Mouse (Mus musculus) hindbrain, embryonic 12.5 days (tissue): Measurements from ENCODE around the gene Olfr169. TPM values are rescaled to one million over a fixed set of nuclear protein-coding genes. Genes with fewer than 3 reads are reported as not detected.
"Not testable (repeated sequence)": the region's sequence is repeated elsewhere in the genome, so short reads cannot be mapped to it uniquely, and the experiment has no call there.

Source experiments
- ATAC-seq: fragments of 200-750 bp; cut with Nextera tagmentation; 2 replicates; pipeline ENCODE4 v1.8.0; 2017; ENCODE audit warnings: moderate TSS enrichment; ENCODE audit not compliant: low FRiP score
- H3K27ac ChIP-seq: fragments of 300-500 bp; sonication (generic); 2 replicates; pipeline ENCODE4 v1.5.1; 2016; ENCODE audit warnings: mild to moderate bottlenecking
- H3K27me3 ChIP-seq: fragments of 300-500 bp; sonication (generic); 2 replicates; pipeline ENCODE4 v1.6.1; 2016; ENCODE audit warnings: mild to moderate bottlenecking
- H3K36me3 ChIP-seq: fragments of 300-500 bp; sonication (generic); 2 replicates; pipeline ENCODE4 v1.6.1; 2016; ENCODE audit warnings: mild to moderate bottlenecking
- H3K4me1 ChIP-seq: fragments of 300-500 bp; sonication (generic); 2 replicates; pipeline ENCODE4 v1.6.1; 2016
- H3K4me2 ChIP-seq: fragments of 300-500 bp; sonication (generic); replicated peaks from 2 replicates; pipeline ENCODE4 v1.6.1; 2016; ENCODE audit warnings: mild to moderate bottlenecking
- H3K4me3 ChIP-seq: fragments of 300-500 bp; sonication (generic); 2 replicates; pipeline ENCODE4 v1.5.1; 2016; ENCODE audit warnings: mild to moderate bottlenecking
- H3K9ac ChIP-seq: fragments of 300-500 bp; sonication (generic); 2 replicates; pipeline ENCODE4 v1.6.1; 2016; ENCODE audit warnings: mild to moderate bottlenecking, moderate library complexity
- H3K9me3 ChIP-seq: fragments of 300-500 bp; sonication (generic); replicated peaks from 2 replicates; pipeline ENCODE4 v1.6.1; 2016; ENCODE audit warnings: mild to moderate bottlenecking
- WGBS: fragments of 180-500 bp; shearing (Covaris S2); methylation state at CpG from one replicate; pipeline ENCODE4 v1.1.7; 2016; 5-methylcytosine and 5-hydroxymethylcytosine counted together
- polyA plus RNA-seq: library from polyadenylated mRNA; unstranded; fragments of >200 nt; fragmentation: Nextera tagmentation; extraction: Ambion mirVana; gene quantifications from 2 replicates; pipeline ENCODE4 v1.2.1, GENCODE M21; 2016

The Olfr169 gene
- polyA plus RNA-seq = not detected in 2 replicates

GRCm38 (mm10) chr16:19571709-19572108 is at the start of gene Olfr169:
Gene Olfr169, minus strand, starts transcription at chr16:19571809.
- H3K9ac ChIP-seq, H3K36me3 ChIP-seq, ATAC-seq, H3K4me2 ChIP-seq, H3K9me3 ChIP-seq, H3K4me1 ChIP-seq, H3K27me3 ChIP-seq, H3K27ac ChIP-seq, H3K4me3 ChIP-seq: not testable (repeated sequence)
- WGBS = 99% methylated on average over 2 of the region's 2 CpGs

- H3K9me3 ChIP-seq, H3K36me3 ChIP-seq, H3K9ac ChIP-seq, H3K4me2 ChIP-seq, H3K4me3 ChIP-seq, H3K4me1 ChIP-seq, H3K27me3 ChIP-seq, ATAC-seq, H3K27ac ChIP-seq: not testable (repeated sequence)
- 86% methylated on average over 2 of the region's 2 CpGs for WGBS
Measured at GRCm38 (mm10) chr16:19611782-19612181, 40.2 kb upstream of the Olfr169 start, which contains the start of gene Olfr170. Gene Olfr170, minus strand, starts transcription at chr16:19611882.

- no peaks in the 10 kb centered on the region for H3K4me1 ChIP-seq
- WGBS = 74% methylated on average over 2 of the region's 2 CpGs
- H3K4me3 ChIP-seq = no peak overlapping the region
- ATAC-seq = no peak
- no peaks in the 10 kb centered on the region for H3K27me3 ChIP-seq
- no peaks in the 10 kb centered on the region for H3K36me3 ChIP-seq
- no peak overlapping the region for H3K27ac ChIP-seq
- no peak overlapping the region for H3K9ac ChIP-seq
- H3K4me2 ChIP-seq = no peak overlapping the region
- no peaks in the 10 kb centered on the region for H3K9me3 ChIP-seq
Measured at GRCm38 (mm10) chr16:19603166-19603565, 31.6 kb upstream of the Olfr169 start.

- not testable (repeated sequence) for H3K4me1 ChIP-seq, H3K4me3 ChIP-seq, ATAC-seq, H3K36me3 ChIP-seq, H3K9ac ChIP-seq, H3K4me2 ChIP-seq, H3K9me3 ChIP-seq, H3K27me3 ChIP-seq, H3K27ac ChIP-seq
- WGBS = 88% methylated on average over 7 of the region's 7 CpGs
Measured at GRCm38 (mm10) chr16:19553429-19553828, 18.2 kb downstream of the Olfr169 start.

GRCm38 (mm10) chr16:19552246-19552645 is 19.4 kb downstream of the Olfr169 start:
- 95% methylated on average over 3 of the region's 3 CpGs for WGBS
- H3K27me3 ChIP-seq, H3K4me3 ChIP-seq, ATAC-seq, H3K36me3 ChIP-seq, H3K4me1 ChIP-seq, H3K4me2 ChIP-seq, H3K9ac ChIP-seq, H3K9me3 ChIP-seq, H3K27ac ChIP-seq: not testable (repeated sequence)

- Histone ChIP-seq H3K9me3 (peaks cover 3% of the 10 kb centered on the region; the same call in 1 of the 2 replicates), H3K27ac (no peak within 1 kb of the TSS), H3K4me2 (no peak within 1 kb of the TSS), H3K9ac (no peak within 1 kb of the TSS), H3K4me1 (no peaks in the 10 kb centered on the region), H3K36me3 (no peaks in the 10 kb centered on the region), H3K4me3 (no peak within 1 kb of the TSS), H3K27me3 (no peaks in the 10 kb centered on the region)
- no peak for ATAC-seq
Measured at GRCm38 (mm10) chr16:19535455-19535854, 36.2 kb downstream of the Olfr169 start, which contains the start of gene Olfr168. Gene Olfr168, minus strand, starts transcription at chr16:19535555.

- H3K4me2 ChIP-seq = no peak within 1 kb of the TSS
- H3K4me3 ChIP-seq = no peak within 1 kb of the TSS
- H3K4me1 ChIP-seq = no peaks in the 10 kb centered on the region
- H3K9ac ChIP-seq = no peak within 1 kb of the TSS
- H3K9me3 ChIP-seq = no peaks in the 10 kb centered on the region
- no peaks in the 10 kb centered on the region for H3K27me3 ChIP-seq
- WGBS = 88% methylated on average over 2 of the region's 2 CpGs
- no peaks in the 10 kb centered on the region for H3K36me3 ChIP-seq
- H3K27ac ChIP-seq = no peak within 1 kb of the TSS
- ATAC-seq = no peak
Measured at GRCm38 (mm10) chr16:19522166-19522565, 49.4 kb downstream of the Olfr169 start, which contains the start of gene Olfr167. Gene Olfr167, minus strand, starts transcription at chr16:19522266.

Other genes with a start within 250 kb of the Olfr169 start
- not detected in 2 replicates for gene Olfr165, start 148.7 kb downstream of the Olfr169 start, polyA plus RNA-seq
- gene Olfr166, start 88.1 kb downstream of the Olfr169 start, polyA plus RNA-seq = not detected in 2 replicates
- gene Olfr167, start 49.5 kb downstream of the Olfr169 start, polyA plus RNA-seq = not detected in 2 replicates
- gene Olfr168, start 36.3 kb downstream of the Olfr169 start, polyA plus RNA-seq = not detected in 2 replicates
- gene Olfr170, start 40.1 kb upstream of the Olfr169 start, polyA plus RNA-seq = not detected in 2 replicates
- not detected in 2 replicates for gene Olfr171, start 58.1 kb upstream of the Olfr169 start, polyA plus RNA-seq
- not detected in 2 replicates for gene Lamp3, start 134.6 kb upstream of the Olfr169 start, polyA plus RNA-seq
- gene B3gnt5, start 188.4 kb upstream of the Olfr169 start, polyA plus RNA-seq = 48.3 and 51.1 TPM in 2 replicates